Mouse (Mus musculus): ENCODE measurements around the gene Cpsf3. TPM values are rescaled to one million over a fixed set of nuclear protein-coding genes. Genes with fewer than 3 reads are reported as not detected.

Gene Cpsf3
- polyA plus RNA-seq, 1 experiment from 2014 or later, result 122 TPM

- Histone ChIP-seq H3K4me3 (no peak overlapping the region), H3K27me3 (ENCODE audit: insufficient read depth, poor library complexity, severe bottlenecking) (no peaks in the 10 kb centered on the region), H3K27ac (no peak overlapping the region), H3K36me3 (peaks cover 99% of the 10 kb centered on the region), H3K9me3 (no peaks in the 10 kb centered on the region), H3K4me1 (replicated peaks) (no peaks in the 10 kb centered on the region)
- WGBS, result 94% methylated on average over 4 of the region's 4 CpGs
- no peak for DNase-seq (ENCODE audit: low spot score)
These were observed 20.6 kb downstream of the Cpsf3 start for GRCm38 (mm10) chr12:21305741-21306140.

GRCm38 (mm10) chr12:21306721-21307120 lies 21.5 kb downstream of the Cpsf3 start:
- DNase-seq (ENCODE audit: low spot score), result no peak
- WGBS, result 92% methylated on average over 4 of the region's 4 CpGs
- H3K27me3 ChIP-seq (ENCODE audit: insufficient read depth, poor library complexity, severe bottlenecking), result no peaks in the 10 kb centered on the region
- no peaks in the 10 kb centered on the region for H3K9me3 ChIP-seq
- no peak overlapping the region for H3K27ac ChIP-seq
- H3K4me1 ChIP-seq (replicated peaks), result no peaks in the 10 kb centered on the region
- H3K4me3 ChIP-seq, result no peak overlapping the region
- H3K36me3 ChIP-seq, result peaks cover 99% of the 10 kb centered on the region

GRCm38 (mm10) chr12:21312201-21312600 lies 27.0 kb downstream of the Cpsf3 start:
- no peak for DNase-seq (ENCODE audit: low spot score)
- WGBS, result 88% methylated on average over 5 of the region's 5 CpGs
- Histone ChIP-seq H3K36me3 (peaks cover 84% of the 10 kb centered on the region), H3K4me1 (replicated peaks) (peaks cover 11% of the 10 kb centered on the region), H3K4me3 (no peak overlapping the region), H3K27ac (no peak overlapping the region), H3K9me3 (no peaks in the 10 kb centered on the region), H3K27me3 (ENCODE audit: insufficient read depth, poor library complexity, severe bottlenecking) (no peaks in the 10 kb centered on the region)

- 3% methylated on average over 59 of the region's 59 CpGs for WGBS
These were observed 31.0 kb downstream of the Cpsf3 start, which contains the start of gene Iah1 for GRCm38 (mm10) chr12:21315923-21316868. TSS of gene Iah1 (plus strand) at chr12:21316389.

GRCm38 (mm10) chr12:21316869-21317265 lies 31.7 kb downstream of the Cpsf3 start:
- Histone ChIP-seq H3K4me1 (replicated peaks) (peaks cover 13% of the 10 kb centered on the region), H3K27ac (peak overlapping the region; percentile 90), H3K27me3 (ENCODE audit: insufficient read depth, poor library complexity, severe bottlenecking) (no peaks in the 10 kb centered on the region), H3K9me3 (no peaks in the 10 kb centered on the region), H3K36me3 (peaks cover 71% of the 10 kb centered on the region), H3K4me3 (peak overlapping the region; percentile 82)
- 48% methylated on average over 7 of the region's 7 CpGs for WGBS
- DNase-seq (ENCODE audit: low spot score), result no peak

More at GRCm38 (mm10) chr12:21315923-21316868, 31.0 kb downstream of the Cpsf3 start, which contains the start of gene Iah1:
- Histone ChIP-seq H3K27ac (peak within 1 kb of the TSS; percentile 90), H3K4me3 (peak within 1 kb of the TSS; percentile 82), H3K27me3 (ENCODE audit: insufficient read depth, poor library complexity, severe bottlenecking) (no peaks in the 10 kb centered on the region), H3K9me3 (no peaks in the 10 kb centered on the region), H3K4me1 (replicated peaks) (peaks cover 13% of the 10 kb centered on the region), H3K36me3 (peaks cover 71% of the 10 kb centered on the region)
- peak; percentile 86 for DNase-seq (ENCODE audit: low spot score)

GRCm38 (mm10) chr12:21318143-21318895 lies 33.1 kb downstream of the Cpsf3 start:
- peaks cover 13% of the 10 kb centered on the region for H3K4me1 ChIP-seq (replicated peaks)
- no peak overlapping the region for H3K4me3 ChIP-seq
- DNase-seq (ENCODE audit: low spot score), result peak; percentile 66
- no peak overlapping the region for H3K27ac ChIP-seq
- 74% methylated on average over 12 of the region's 12 CpGs for WGBS
- peaks cover 71% of the 10 kb centered on the region for H3K36me3 ChIP-seq
- H3K27me3 ChIP-seq (ENCODE audit: insufficient read depth, poor library complexity, severe bottlenecking), result no peaks in the 10 kb centered on the region
- H3K9me3 ChIP-seq, result no peaks in the 10 kb centered on the region

- no peaks in the 10 kb centered on the region for H3K27me3 ChIP-seq (ENCODE audit: insufficient read depth, poor library complexity, severe bottlenecking)
- WGBS, result 94% methylated on average over 4 of the region's 4 CpGs
These were observed 35.1 kb downstream of the Cpsf3 start for GRCm38 (mm10) chr12:21320317-21320716.

GRCm38 (mm10) chr12:21321170-21321569 lies 36.0 kb downstream of the Cpsf3 start:
- H3K4me1 ChIP-seq (replicated peaks), result peaks cover 9% of the 10 kb centered on the region
- no peaks in the 10 kb centered on the region for H3K27me3 ChIP-seq (ENCODE audit: insufficient read depth, poor library complexity, severe bottlenecking)
- peaks cover 75% of the 10 kb centered on the region for H3K36me3 ChIP-seq
- no peak overlapping the region for H3K4me3 ChIP-seq
- H3K9me3 ChIP-seq, result no peaks in the 10 kb centered on the region
- DNase-seq (ENCODE audit: low spot score), result no peak
- WGBS, result 85% methylated on average over 9 of the region's 9 CpGs
- no peak overlapping the region for H3K27ac ChIP-seq

More at GRCm38 (mm10) chr12:21320317-21320716, 35.1 kb downstream of the Cpsf3 start:
- no peak overlapping the region for H3K27ac ChIP-seq
- no peak overlapping the region for H3K4me3 ChIP-seq
- H3K36me3 ChIP-seq, result peaks cover 69% of the 10 kb centered on the region
- H3K9me3 ChIP-seq, result no peaks in the 10 kb centered on the region
- no peak for DNase-seq (ENCODE audit: low spot score)
- peaks cover 13% of the 10 kb centered on the region for H3K4me1 ChIP-seq (replicated peaks)

- Histone ChIP-seq H3K4me3 (no peak overlapping the region), H3K4me1 (replicated peaks) (peaks cover 2% of the 10 kb centered on the region; the same call in 1 of the 2 replicates), H3K27ac (no peak overlapping the region), H3K36me3 (peaks cover 86% of the 10 kb centered on the region), H3K27me3 (ENCODE audit: insufficient read depth, poor library complexity, severe bottlenecking) (no peaks in the 10 kb centered on the region), H3K9me3 (no peaks in the 10 kb centered on the region)
- 87% methylated on average over 4 of the region's 4 CpGs for WGBS
- DNase-seq (ENCODE audit: low spot score), result no peak
These were observed 37.1 kb downstream of the Cpsf3 start for GRCm38 (mm10) chr12:21322296-21322695.

GRCm38 (mm10) chr12:21322856-21323255 lies 37.7 kb downstream of the Cpsf3 start:
- no peaks in the 10 kb centered on the region for H3K4me1 ChIP-seq (replicated peaks)
- H3K4me3 ChIP-seq, result no peak overlapping the region
- H3K27me3 ChIP-seq (ENCODE audit: insufficient read depth, poor library complexity, severe bottlenecking), result no peaks in the 10 kb centered on the region
- no peak for DNase-seq (ENCODE audit: low spot score)
- no peaks in the 10 kb centered on the region for H3K9me3 ChIP-seq
- H3K36me3 ChIP-seq, result peaks cover 92% of the 10 kb centered on the region
- H3K27ac ChIP-seq, result no peak overlapping the region
- WGBS, result 86% methylated on average over 9 of the region's 9 CpGs

GRCm38 (mm10) chr12:21324101-21324500 lies 38.9 kb downstream of the Cpsf3 start:
- Histone ChIP-seq H3K27me3 (ENCODE audit: insufficient read depth, poor library complexity, severe bottlenecking) (no peaks in the 10 kb centered on the region), H3K27ac (no peak overlapping the region), H3K4me1 (replicated peaks) (no peaks in the 10 kb centered on the region), H3K36me3 (peaks cover 98% of the 10 kb centered on the region), H3K4me3 (no peak overlapping the region), H3K9me3 (no peaks in the 10 kb centered on the region)
- no peak for DNase-seq (ENCODE audit: low spot score)
- 91% methylated on average over 5 of the region's 5 CpGs for WGBS

- H3K4me1 ChIP-seq (replicated peaks), result no peaks in the 10 kb centered on the region
- no peak for DNase-seq (ENCODE audit: low spot score)
- 91% methylated on average over 8 of the region's 8 CpGs for WGBS
- H3K27me3 ChIP-seq (ENCODE audit: insufficient read depth, poor library complexity, severe bottlenecking), result no peaks in the 10 kb centered on the region
- H3K36me3 ChIP-seq, result peaks cover 98% of the 10 kb centered on the region
- H3K27ac ChIP-seq, result no peak overlapping the region
- H3K4me3 ChIP-seq, result no peak overlapping the region
- H3K9me3 ChIP-seq, result no peaks in the 10 kb centered on the region
These were observed 40.1 kb downstream of the Cpsf3 start for GRCm38 (mm10) chr12:21325266-21325665.

- H3K9me3 ChIP-seq, result no peaks in the 10 kb centered on the region
- 97% methylated on average over 3 of the region's 3 CpGs for WGBS
These were observed 41.1 kb downstream of the Cpsf3 start for GRCm38 (mm10) chr12:21326325-21326724.

More at GRCm38 (mm10) chr12:21326325-21326724, 41.1 kb downstream of the Cpsf3 start:
- no peaks in the 10 kb centered on the region for H3K4me1 ChIP-seq (replicated peaks)
- H3K27ac ChIP-seq, result no peak overlapping the region
- H3K4me3 ChIP-seq, result no peak overlapping the region
- DNase-seq (ENCODE audit: low spot score), result no peak
- H3K27me3 ChIP-seq (ENCODE audit: insufficient read depth, poor library complexity, severe bottlenecking), result no peaks in the 10 kb centered on the region
- peaks cover 98% of the 10 kb centered on the region for H3K36me3 ChIP-seq
